Mouse (Mus musculus): ENCODE measurements around the gene Fam102b. TPM values are rescaled to one million over a fixed set of nuclear protein-coding genes. Genes with fewer than 3 reads are reported as not detected.

Fam102b gene
- polyA plus RNA-seq, 1 experiment from 2014 or later = 9.4 TPM

DNA sequence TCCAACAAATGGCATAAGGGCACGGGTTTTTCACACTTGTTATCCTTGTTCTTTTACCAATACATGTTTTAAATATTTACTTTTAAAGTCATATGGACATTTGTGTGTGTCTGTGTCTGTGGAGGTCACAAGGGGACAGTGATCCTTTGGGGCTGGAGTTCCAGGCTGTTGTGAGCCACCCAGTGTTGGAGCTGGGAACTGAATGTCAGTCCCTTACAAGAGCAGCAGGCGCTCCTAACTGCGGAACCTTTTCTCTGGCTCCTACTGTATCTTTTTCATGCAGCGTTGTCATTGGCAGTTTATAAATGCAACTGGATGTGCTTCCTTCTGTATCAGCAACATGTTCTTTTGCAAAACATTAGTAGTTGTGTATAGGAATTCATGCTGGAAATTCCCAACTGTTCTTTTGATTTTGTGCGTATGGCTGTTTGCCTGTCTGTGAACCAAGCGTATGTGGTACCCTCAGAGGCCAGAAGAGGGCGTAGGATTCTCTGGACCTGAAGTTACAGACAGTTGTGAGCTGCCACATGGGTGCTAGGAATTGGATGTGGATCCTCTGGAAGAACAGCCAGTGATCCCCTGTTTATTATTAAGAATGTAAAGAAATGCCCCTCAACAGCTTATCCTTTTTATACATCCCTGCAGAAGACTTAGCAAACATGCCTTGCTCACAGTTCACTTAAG lies 62.9 kb downstream of the Fam102b start:
- H3K27ac ChIP-seq (replicated peaks) = no peak overlapping the region
- no peak for TF ChIP-seq EP300 (optimal IDR thresholded peaks at IDR 0.05)
- TF ChIP-seq CTCF (IDR thresholded peaks at IDR 0.05; ENCODE audit: low read depth) = peak; percentile 44
- H3K36me3 ChIP-seq (ENCODE audit: control insufficient read depth, insufficient read depth, low read length) = no peaks in the 10 kb centered on the region
- WGBS = 75% methylated on average over 7 of the region's 7 CpGs
- ATAC-seq (ENCODE audit: low FRiP score, low TSS enrichment) (no peak), DNase-seq (ENCODE audit: low spot score) (peak; percentile 32)
- H3K9ac ChIP-seq (ENCODE audit: low read length) = no peak overlapping the region
- H3K4me2 ChIP-seq (replicated peaks; ENCODE audit: low read depth) = no peak overlapping the region
- no peaks in the 10 kb centered on the region for H3K4me1 ChIP-seq (replicated peaks; ENCODE audit: control insufficient read depth, insufficient read depth)
- H3K27me3 ChIP-seq (ENCODE audit: control insufficient read depth, insufficient read depth, low read length) = no peaks in the 10 kb centered on the region
- H3K4me3 ChIP-seq (ENCODE audit: low read depth, low read length) = no peak overlapping the region
- H3K9me3 ChIP-seq (ENCODE audit: control insufficient read depth, low read length) = no peaks in the 10 kb centered on the region

DNA sequence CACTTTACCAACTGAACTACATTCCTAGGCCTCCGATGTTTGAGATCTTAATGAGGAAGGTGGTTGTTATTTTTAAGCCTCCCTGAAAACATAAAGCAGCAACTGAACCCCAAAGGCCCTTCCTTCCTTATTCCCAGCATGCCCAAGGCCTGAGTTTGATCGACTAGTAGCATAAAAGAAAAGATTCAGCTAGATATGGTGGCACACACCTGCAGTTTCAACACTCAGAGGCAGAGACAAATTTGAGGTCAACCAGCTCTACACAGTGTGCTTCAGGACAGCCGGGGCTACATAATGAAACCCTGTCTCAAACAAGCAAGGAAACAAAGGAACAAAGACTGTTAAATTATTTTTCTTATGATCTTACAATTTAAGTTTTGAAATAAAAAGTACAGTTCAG lies 63.6 kb downstream of the Fam102b start:
- Histone ChIP-seq H3K36me3 (ENCODE audit: control insufficient read depth, insufficient read depth, low read length) (no peaks in the 10 kb centered on the region), H3K27me3 (ENCODE audit: control insufficient read depth, insufficient read depth, low read length) (no peaks in the 10 kb centered on the region), H3K9me3 (ENCODE audit: control insufficient read depth, low read length) (no peaks in the 10 kb centered on the region), H3K27ac (replicated peaks) (no peak overlapping the region), H3K4me2 (replicated peaks; ENCODE audit: low read depth) (no peak overlapping the region), H3K4me3 (ENCODE audit: low read depth, low read length) (no peak overlapping the region), H3K4me1 (replicated peaks; ENCODE audit: control insufficient read depth, insufficient read depth) (no peaks in the 10 kb centered on the region), H3K9ac (ENCODE audit: low read length) (no peak overlapping the region)
- ATAC-seq (ENCODE audit: low FRiP score, low TSS enrichment) = no peak
- TF ChIP-seq EP300 (optimal IDR thresholded peaks at IDR 0.05) (no peak), CTCF (IDR thresholded peaks at IDR 0.05; ENCODE audit: low read depth) (no peak)
- DNase-seq (ENCODE audit: low spot score) = no peak
- 70% methylated on average over 3 of the region's 3 CpGs for WGBS

DNA sequence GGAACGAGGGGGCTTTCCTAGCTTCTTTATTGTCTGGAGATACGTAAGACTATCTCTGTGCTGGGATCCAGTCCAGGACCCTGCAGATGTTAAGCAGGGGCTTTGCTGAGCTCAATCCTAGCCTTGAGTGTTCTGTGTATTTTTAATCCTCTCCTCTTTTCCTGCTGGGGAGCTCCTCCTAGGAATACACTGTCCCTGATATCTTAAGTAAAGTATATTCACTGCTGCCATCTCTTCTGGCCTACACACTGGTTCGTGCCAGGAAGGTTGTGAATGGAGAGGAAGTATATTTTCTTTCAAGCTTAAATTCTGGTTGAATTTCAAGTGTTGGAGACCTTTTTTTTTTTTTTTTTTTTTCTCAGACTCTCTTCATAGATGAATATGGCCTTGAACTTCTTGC lies 64.1 kb downstream of the Fam102b start:
- Histone ChIP-seq H3K27me3 (ENCODE audit: control insufficient read depth, insufficient read depth, low read length) (no peaks in the 10 kb centered on the region), H3K4me3 (ENCODE audit: low read depth, low read length) (no peak overlapping the region), H3K9ac (ENCODE audit: low read length) (no peak overlapping the region), H3K4me1 (replicated peaks; ENCODE audit: control insufficient read depth, insufficient read depth) (no peaks in the 10 kb centered on the region), H3K4me2 (replicated peaks; ENCODE audit: low read depth) (no peak overlapping the region), H3K27ac (replicated peaks) (no peak overlapping the region), H3K9me3 (ENCODE audit: control insufficient read depth, low read length) (no peaks in the 10 kb centered on the region), H3K36me3 (ENCODE audit: control insufficient read depth, insufficient read depth, low read length) (no peaks in the 10 kb centered on the region)
- TF ChIP-seq CTCF (IDR thresholded peaks at IDR 0.05; ENCODE audit: low read depth) = no peak
- TF ChIP-seq EP300 (optimal IDR thresholded peaks at IDR 0.05) = no peak
- no peak for ATAC-seq (ENCODE audit: low FRiP score, low TSS enrichment)
- 61% methylated on average over 3 of the region's 3 CpGs for WGBS
- DNase-seq (ENCODE audit: low spot score) = no peak

DNA sequence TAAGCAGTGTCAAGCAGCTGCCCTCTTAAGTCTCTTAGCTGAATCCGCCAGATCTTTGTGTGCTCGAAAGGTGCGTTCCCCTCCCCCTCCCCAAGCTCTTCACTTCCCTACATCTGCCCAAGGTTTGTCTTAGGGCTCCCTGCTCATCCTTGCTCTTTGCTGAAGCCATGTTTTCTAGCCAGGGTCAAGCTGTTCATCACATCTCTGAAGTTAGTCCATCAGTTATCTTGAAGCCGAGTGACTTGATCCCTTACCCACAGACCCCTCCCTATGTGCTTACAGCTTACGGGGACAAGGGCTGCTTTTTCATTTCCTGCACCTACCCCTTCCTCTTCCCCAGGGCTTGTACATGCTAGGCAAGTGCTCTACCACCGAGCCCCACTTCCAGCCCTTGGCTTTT lies 65.8 kb downstream of the Fam102b start:
- Histone ChIP-seq H3K9ac (ENCODE audit: low read length) (no peak overlapping the region), H3K4me1 (replicated peaks; ENCODE audit: control insufficient read depth, insufficient read depth) (no peaks in the 10 kb centered on the region), H3K27ac (replicated peaks) (peak overlapping the region; percentile 45), H3K9me3 (ENCODE audit: control insufficient read depth, low read length) (no peaks in the 10 kb centered on the region), H3K4me2 (replicated peaks; ENCODE audit: low read depth) (peak overlapping the region; percentile 23), H3K4me3 (ENCODE audit: low read depth, low read length) (no peak overlapping the region), H3K36me3 (ENCODE audit: control insufficient read depth, insufficient read depth, low read length) (no peaks in the 10 kb centered on the region), H3K27me3 (ENCODE audit: control insufficient read depth, insufficient read depth, low read length) (no peaks in the 10 kb centered on the region)
- peak; percentile 10; the same call in 1 of the 2 replicates for ATAC-seq (ENCODE audit: low FRiP score, low TSS enrichment)
- WGBS = 30% methylated on average over 6 of the region's 6 CpGs
- TF ChIP-seq EP300 (optimal IDR thresholded peaks at IDR 0.05) = no peak
- TF ChIP-seq CTCF (IDR thresholded peaks at IDR 0.05; ENCODE audit: low read depth) = no peak
- no peak for DNase-seq (ENCODE audit: low spot score)

DNA sequence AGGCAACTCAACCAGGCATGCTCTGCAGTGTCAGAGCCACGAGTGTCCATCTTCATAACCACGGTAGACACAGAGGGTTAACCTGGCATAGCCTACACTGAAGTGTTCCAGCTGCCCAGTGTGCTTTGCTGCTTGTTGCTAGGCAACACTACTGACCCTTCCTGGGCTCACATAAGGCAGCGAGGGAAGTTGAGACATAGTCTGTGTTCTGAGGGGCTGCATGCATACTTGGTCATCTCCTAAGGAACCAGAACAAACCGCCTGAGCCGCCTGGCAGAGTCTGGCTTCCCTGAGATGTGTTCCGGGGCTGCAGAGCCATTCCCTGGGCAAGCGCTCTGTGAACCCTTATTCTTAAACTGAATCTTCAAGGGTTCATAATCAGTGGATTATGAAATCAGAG lies 66.2 kb downstream of the Fam102b start:
- TF ChIP-seq CTCF (IDR thresholded peaks at IDR 0.05; ENCODE audit: low read depth) = no peak
- no peak for TF ChIP-seq EP300 (optimal IDR thresholded peaks at IDR 0.05)
- H3K4me3 ChIP-seq (ENCODE audit: low read depth, low read length) = no peak overlapping the region
- H3K4me2 ChIP-seq (replicated peaks; ENCODE audit: low read depth) = peak overlapping the region; percentile 23
- WGBS = 37% methylated on average over 7 of the region's 7 CpGs
- peak overlapping the region; percentile 45; the same call in 1 of the 2 replicates for H3K27ac ChIP-seq (replicated peaks)
- no peaks in the 10 kb centered on the region for H3K4me1 ChIP-seq (replicated peaks; ENCODE audit: control insufficient read depth, insufficient read depth)
- H3K9ac ChIP-seq (ENCODE audit: low read length) = no peak overlapping the region
- DNase-seq (ENCODE audit: low spot score) (no peak), ATAC-seq (ENCODE audit: low FRiP score, low TSS enrichment) (peak; percentile 71)
- no peaks in the 10 kb centered on the region for H3K36me3 ChIP-seq (ENCODE audit: control insufficient read depth, insufficient read depth, low read length)
- H3K27me3 ChIP-seq (ENCODE audit: control insufficient read depth, insufficient read depth, low read length) = no peaks in the 10 kb centered on the region
- H3K9me3 ChIP-seq (ENCODE audit: control insufficient read depth, low read length) = no peaks in the 10 kb centered on the region

DNA sequence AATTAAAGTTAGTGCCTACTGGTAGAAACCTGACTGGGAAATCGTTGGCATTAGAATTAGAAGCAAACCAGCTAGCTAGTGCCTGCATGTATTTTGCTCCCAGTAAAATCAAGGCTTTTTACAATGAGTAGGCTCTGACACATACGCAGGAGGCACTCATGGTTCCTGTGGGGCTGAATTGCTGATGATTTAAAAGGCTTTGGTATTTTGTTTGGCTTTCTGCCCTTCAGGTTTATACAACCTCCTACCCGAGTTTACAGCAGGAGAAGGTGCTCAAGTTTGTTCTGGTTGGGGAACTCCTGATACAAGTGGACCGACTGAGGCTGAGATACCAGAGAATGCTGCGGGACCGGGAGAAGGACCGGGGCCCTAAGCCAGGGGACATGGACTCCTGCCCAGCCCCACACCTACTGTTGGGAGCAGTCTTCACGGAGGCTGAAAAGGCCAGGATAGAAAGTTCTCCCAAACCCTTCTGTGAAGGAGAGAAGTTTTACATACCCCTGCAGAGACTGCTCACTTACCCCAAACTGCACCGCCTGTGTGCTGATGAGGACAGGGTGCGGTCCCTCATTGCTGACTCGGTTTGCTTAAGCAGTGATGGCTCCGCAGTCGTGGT lies 67.6 kb downstream of the Fam102b start:
- no peak overlapping the region for H3K4me3 ChIP-seq (ENCODE audit: low read depth, low read length)
- H3K36me3 ChIP-seq (ENCODE audit: control insufficient read depth, insufficient read depth, low read length) = no peaks in the 10 kb centered on the region
- H3K27me3 ChIP-seq (ENCODE audit: control insufficient read depth, insufficient read depth, low read length) = no peaks in the 10 kb centered on the region
- H3K9me3 ChIP-seq (ENCODE audit: control insufficient read depth, low read length) = no peaks in the 10 kb centered on the region
- H3K27ac ChIP-seq (replicated peaks) = no peak overlapping the region
- TF ChIP-seq CTCF (IDR thresholded peaks at IDR 0.05; ENCODE audit: low read depth) (no peak), EP300 (optimal IDR thresholded peaks at IDR 0.05) (no peak)
- H3K4me2 ChIP-seq (replicated peaks; ENCODE audit: low read depth) = no peak overlapping the region
- ATAC-seq (ENCODE audit: low FRiP score, low TSS enrichment) (no peak), DNase-seq (ENCODE audit: low spot score) (no peak)
- 56% methylated on average over 13 of the region's 13 CpGs for WGBS
- H3K4me1 ChIP-seq (replicated peaks; ENCODE audit: control insufficient read depth, insufficient read depth) = no peaks in the 10 kb centered on the region
- H3K9ac ChIP-seq (ENCODE audit: low read length) = no peak overlapping the region
